Mouse (Mus musculus) heart, postnatal 25 days (tissue): ENCODE data around the gene Nlrp4a. TPM values are rescaled to one million over a fixed set of nuclear protein-coding genes. Genes with fewer than 3 reads are reported as not detected.
"Not testable (repeated sequence)": the region's sequence is repeated elsewhere in the genome, so short reads cannot be mapped to it uniquely, and the experiment has no call there.

Experiments used
- DNase-seq: peaks from one replicate; pipeline ENCODE4 v3.0.0; 2022; ENCODE audit warnings: low spot score
- intact Hi-C: fragments of 180-260 bp; cut with DNase I; formaldehyde crosslinking; loops from one replicate; pipeline ENCODE4 v1.15.1; 2025
- total RNA-seq, 2 experiments: library from RNA; stranded (reverse); gene quantifications; 2 replicates each; pipeline ENCODE4 v1.2.3; 2021

Nlrp4a gene
- not detected for total RNA-seq

DNA sequence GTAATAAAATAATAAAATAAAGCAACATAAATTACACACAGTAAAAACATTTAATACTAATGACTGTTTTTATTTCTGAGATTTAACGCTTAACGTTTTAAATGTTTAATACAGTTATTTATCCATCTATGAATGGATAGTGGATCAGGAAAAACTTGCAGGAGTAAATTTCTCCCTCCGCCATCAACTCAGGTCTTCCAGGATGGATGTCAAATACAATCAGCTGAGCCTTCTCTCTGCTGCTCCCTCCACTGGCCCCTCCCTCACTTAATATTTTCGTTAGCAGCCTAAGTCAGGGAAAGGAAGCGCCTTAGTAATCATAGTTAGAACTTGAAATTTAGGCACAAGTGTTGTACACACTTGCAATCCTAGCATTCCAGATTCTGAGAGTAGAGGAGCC lies at the start of gene Nlrp4a:
Gene Nlrp4a (plus strand): TSS at position 301 of the 400 bp plus-strand sequence.
- no peak for DNase-seq
- intact Hi-C loops, result no loop called here

DNA sequence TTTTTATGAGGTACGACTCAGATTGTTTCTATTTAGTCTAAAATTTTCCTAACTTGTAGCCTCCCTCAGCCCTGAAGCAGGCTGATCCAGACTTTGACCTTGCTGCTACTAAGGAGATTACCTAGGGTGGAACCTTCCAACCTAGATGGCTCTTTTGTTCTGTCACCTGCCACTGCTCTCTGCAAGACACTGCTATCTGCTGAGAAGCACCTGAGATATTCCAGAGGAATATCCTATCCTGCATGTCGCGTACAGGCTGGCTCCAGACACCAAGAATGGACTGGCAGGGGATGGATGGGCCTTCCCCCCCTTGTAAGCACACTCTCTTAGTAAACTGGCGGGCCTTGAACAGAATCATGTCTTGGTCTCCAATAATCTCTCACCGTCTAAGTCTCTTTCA lies 48.2 kb upstream of the Nlrp4a start:
- DNase-seq, intact Hi-C loops: not testable (repeated sequence)

DNA sequence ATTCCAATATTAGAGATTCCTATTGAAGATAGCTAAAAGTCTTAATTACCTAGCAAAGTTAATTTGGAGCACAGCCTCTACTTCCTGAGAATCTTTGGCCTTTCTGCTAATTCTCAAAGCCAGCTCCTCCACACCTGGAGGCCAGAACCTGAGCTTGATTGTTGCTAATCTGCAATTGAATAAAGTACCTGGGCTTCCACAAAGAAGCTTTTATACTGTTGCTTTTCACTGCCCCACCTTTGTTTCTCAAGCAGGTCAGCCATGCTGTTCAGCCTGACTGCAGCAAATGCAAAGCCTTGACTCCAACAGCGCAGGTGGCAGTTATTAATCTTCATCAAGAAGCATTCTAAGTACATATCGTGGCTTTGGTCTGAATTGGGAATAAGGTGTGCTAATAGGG lies 43.8 kb upstream of the Nlrp4a start:
- intact Hi-C loops, DNase-seq: not testable (repeated sequence)

DNA sequence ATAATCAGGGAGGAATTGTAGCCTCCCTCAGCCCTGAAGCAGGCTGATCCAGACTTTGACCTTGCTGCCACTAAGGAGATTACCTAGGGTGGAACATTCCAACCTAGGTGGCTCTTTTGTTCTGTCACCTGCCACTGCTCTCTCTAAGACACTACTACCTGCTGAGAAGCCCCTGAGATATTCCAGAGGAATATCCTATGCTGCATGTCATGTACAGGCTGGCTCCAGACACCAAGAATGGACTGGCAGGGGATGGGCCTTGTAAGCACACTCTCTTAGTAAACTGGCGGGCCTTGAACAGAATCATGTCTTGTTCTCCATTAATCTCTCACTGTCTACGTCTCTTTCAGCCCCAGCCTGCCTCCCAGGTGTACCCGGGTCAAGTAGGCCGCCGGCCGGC lies 43.1 kb upstream of the Nlrp4a start:
- DNase-seq, intact Hi-C loops: not testable (repeated sequence)

DNA sequence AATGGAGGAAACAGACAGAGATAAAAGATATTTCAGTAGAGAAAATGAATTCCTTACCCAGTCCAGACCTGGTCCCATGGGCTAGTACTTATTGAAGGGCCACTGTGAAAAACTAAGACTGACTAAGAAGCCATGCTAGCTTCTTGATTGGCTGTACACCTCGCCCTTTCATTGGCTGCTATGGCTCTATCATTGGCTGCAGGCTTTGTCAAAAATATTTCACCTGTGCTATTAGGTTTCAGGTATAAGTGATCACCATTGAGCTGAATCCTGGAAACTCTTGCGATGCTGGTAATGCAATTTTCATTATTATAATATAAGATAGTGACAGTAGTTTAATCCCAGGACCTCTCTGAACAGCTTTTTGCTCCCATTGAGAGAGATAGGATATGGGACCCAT lies 31.3 kb upstream of the Nlrp4a start, which contains the start of gene Nlrp9c:
Gene Nlrp9c (minus strand): TSS at position 101 of the 400 bp plus-strand sequence.
- intact Hi-C loops, DNase-seq: not testable (repeated sequence)

DNA sequence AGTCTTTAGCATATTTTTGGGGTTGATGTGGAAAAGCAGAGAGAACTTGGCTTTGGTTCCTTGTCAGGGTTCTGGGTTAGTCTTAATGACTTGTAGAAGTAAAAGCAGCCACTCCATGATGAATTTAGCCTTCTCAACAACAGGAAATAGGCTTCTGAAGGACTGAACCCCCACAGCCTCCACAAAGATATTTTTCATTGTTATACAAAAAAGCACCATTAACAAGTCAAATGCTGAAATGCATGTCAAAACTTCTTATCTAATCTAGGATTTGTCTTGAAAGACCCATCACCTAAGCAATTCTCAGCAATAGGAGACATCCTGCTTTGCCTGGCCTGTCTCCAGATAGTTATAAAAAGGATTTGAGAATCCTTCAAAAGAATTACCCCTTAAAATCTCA lies 41.8 kb downstream of the Nlrp4a start:
- intact Hi-C loops, result no loop called here

DNA sequence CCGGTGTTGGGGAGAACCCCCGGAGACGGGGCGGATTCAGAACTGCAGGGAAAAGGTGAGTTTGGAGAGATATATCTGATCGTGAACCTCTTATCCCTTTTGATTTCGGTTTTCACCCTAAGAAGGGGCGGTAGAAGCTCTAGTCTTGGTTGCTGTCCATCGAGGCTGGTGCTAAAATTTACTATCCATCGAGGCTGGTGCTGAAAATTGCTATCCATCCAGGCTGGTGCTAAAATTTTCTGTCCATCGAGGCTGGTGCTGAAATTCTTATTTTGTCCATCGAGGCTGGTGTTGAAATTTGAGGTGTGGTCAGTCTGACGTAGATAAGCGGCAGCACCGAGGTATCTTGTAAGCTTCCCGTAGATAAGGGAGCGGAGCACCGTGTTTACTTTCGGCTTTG lies 54.6 kb downstream of the Nlrp4a start:
- not testable (repeated sequence) for DNase-seq

More for the DNA sequence above, 41.8 kb downstream of the Nlrp4a start:
- no peak for DNase-seq

More for the DNA sequence above, 54.6 kb downstream of the Nlrp4a start:
- intact Hi-C loops, result not testable (repeated sequence)

Other genes with a start within 250 kb of the Nlrp4a start
- gene Vmn1r184, start 174.8 kb upstream of the Nlrp4a start, total RNA-seq, result not detected
- not detected for gene Cyp2a4, start 127.9 kb upstream of the Nlrp4a start, total RNA-seq
- not detected for gene Nlrp9c, start 31.4 kb upstream of the Nlrp4a start, total RNA-seq
- gene Nlrp9a, start 99.9 kb downstream of the Nlrp4a start, total RNA-seq, result not detected
- gene Vmn1r185, start 183.4 kb downstream of the Nlrp4a start, total RNA-seq, result not detected